Mouse (Mus musculus) adrenal gland, adult (tissue): ENCODE measurements at regions not wholly inside any gene's neighbourhood (a gene's known extent, or its start where the extent isn't known, plus 50 kb on each side); places are given as distances from the start of the nearest gene placed in this dataset.
A peak's percentile ranks its signal among the peaks of the same experiment; 100 is the strongest.

Experiments used
- DNase-seq, 2 experiments: peaks; one replicate each; pipeline ENCODE4 v3.0.0; 2022 to 2023; ENCODE audit warnings: low spot score in 1 of 2; ENCODE audit not compliant: inconsistent age in 2 of 2

DNA sequence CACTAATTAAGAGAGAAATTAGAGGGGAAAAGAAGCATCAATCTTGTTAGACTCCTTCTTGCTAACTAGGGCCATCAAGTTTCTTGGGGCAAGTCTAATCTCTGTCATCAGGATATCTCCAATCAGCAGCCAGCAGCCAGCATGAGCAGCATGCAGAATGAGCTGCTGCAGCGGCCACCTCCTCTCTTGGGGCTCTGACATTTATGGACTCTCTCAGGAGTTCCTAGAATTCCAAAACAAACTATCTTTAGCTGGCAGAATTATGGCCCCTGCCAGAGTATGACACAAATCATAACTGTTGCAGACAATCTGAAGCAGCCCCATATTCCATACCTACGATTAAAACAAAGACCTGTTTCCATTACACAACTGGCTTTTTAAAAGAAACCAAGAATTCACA, 56.0 kb upstream of the Tfap2a start:
- peak in 1 of 2 experiments; percentile 38 for DNase-seq

DNA sequence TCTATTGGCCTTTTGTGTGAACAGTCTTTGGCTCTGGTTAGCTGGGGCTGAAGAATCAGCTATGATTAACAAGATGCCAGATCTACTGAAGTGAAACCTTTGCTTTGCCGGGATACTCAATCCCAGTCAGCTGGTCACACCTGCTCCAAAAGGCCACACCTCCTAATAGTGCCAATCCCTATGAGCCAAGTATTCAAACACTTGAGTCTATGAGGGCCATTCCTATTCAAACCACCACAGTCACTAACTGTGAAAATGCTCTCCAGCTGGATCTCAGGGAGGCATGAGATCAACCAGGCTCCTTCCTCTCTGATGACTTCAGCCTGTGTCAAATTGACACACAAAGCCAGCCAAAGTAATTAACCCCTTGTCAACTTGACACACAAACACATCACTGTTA, 54.8 kb upstream of the Tfap2a start:
- no peak for DNase-seq

DNA sequence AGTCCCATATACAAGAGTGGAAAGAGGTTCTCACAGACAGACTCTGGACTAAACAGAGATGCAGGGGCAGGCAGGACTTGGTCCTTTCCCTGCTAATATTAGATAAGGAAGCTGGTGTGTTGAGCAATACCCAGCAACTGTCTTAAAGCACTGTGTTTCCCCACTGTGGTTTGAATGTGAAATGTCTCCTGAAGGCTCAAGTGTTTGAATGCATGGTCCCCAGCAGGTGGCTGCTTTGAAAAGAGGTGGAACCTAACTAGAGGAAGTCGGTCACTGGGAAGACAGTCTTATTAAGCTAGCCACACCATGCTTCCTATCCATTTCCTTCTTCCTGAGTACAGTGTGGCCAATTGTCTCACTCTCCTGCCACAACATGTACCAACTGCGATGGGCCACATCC, 50.0 kb upstream of the Tfap2a start:
- no peak for DNase-seq
